ENCODE assay signal across 9 mouse cellular contexts in genomic region chr10:59981336-59981735, GRCm38 (mm10). TPM values are rescaled to one million over a fixed set of nuclear protein-coding genes. Genes with fewer than 3 reads are reported as not detected.
A peak's percentile ranks its signal among the peaks of the same experiment; 100 is the strongest.
DNase-seq lines count a peak whose midpoint lies in the region; ATAC-seq lines count a peak whose summit lies in the region.
"Had no signal": no experiment of that assay in that cellular context is flagged by ENCODE, and none has a peak within 500 bp of the region (broad histone marks: within the 10 kb centered on the region; RNA-seq: fewer than 3 reads in every experiment).

No protein-coding gene starts in this region.

- DNase-seq in heart, postnatal 4 days, result no peak
- no peak for DNase-seq in neural tube, embryonic 11.5 days (ENCODE audit: low spot score)
- no peak for DNase-seq in neural tube, embryonic 10.5 days (ENCODE audit: extremely low spot score, low spot score)
- peak; percentile 70 for DNase-seq in thymus, postnatal 4 days
- DNase-seq in kidney, adult 11 months, result no peak

- peaks cover 26% of the 10 kb centered on the region for H3K4me1 ChIP-seq in heart, embryonic 11.5 days (ENCODE audit: control insufficient read depth, insufficient read depth, low read length)
- H3K4me1 ChIP-seq in neural tube, embryonic 11.5 days (ENCODE audit: control insufficient read depth, insufficient read depth, low read length), result peaks cover 3% of the 10 kb centered on the region; the same call in 1 of the 2 replicates
- H3K4me1 ChIP-seq in liver, embryonic 12.5 days, result peaks cover 34% of the 10 kb centered on the region
- peaks cover 19% of the 10 kb centered on the region for H3K4me1 ChIP-seq in forebrain, embryonic 15.5 days

- no peak overlapping the region for H3K4me3 ChIP-seq in heart, embryonic 11.5 days (ENCODE audit: low read depth, low read length)
- no peak overlapping the region for H3K4me3 ChIP-seq in neural tube, embryonic 11.5 days (ENCODE audit: low read depth, low read length)
- H3K4me3 ChIP-seq in liver, embryonic 12.5 days, result no peak overlapping the region
- H3K4me3 ChIP-seq in forebrain, embryonic 15.5 days, result no peak overlapping the region
- H3K4me3 ChIP-seq: neural tube, embryonic 15.5 days had no signal

- no peak overlapping the region; the same call in 1 of the 2 replicates for H3K27ac ChIP-seq in heart, embryonic 11.5 days (ENCODE audit: low read depth, low read length)
- 0 out of 2 replicates have a peak overlapping the region, but pooled peaks have one; percentile 8 for H3K27ac ChIP-seq in neural tube, embryonic 11.5 days (ENCODE audit: low read depth, low read length)
- peak overlapping the region; percentile 16; the same call in 1 of the 2 replicates for H3K27ac ChIP-seq in liver, embryonic 12.5 days
- H3K27ac ChIP-seq in forebrain, embryonic 15.5 days (replicated peaks), result no peak overlapping the region
- H3K27ac ChIP-seq: neural tube, embryonic 15.5 days had no signal

- no peaks in the 10 kb centered on the region for H3K27me3 ChIP-seq in heart, embryonic 11.5 days (ENCODE audit: control insufficient read depth, insufficient read depth, low read length)
- no peaks in the 10 kb centered on the region for H3K27me3 ChIP-seq in neural tube, embryonic 11.5 days (ENCODE audit: control insufficient read depth, insufficient read depth, low read length)
- H3K27me3 ChIP-seq in liver, embryonic 12.5 days (replicated peaks), result no peaks in the 10 kb centered on the region
- H3K27me3 ChIP-seq in forebrain, embryonic 15.5 days, result no peaks in the 10 kb centered on the region
- H3K27me3 ChIP-seq: neural tube, embryonic 15.5 days had no signal

- 0 out of 2 replicates have a peak, but pooled peaks cover 3% of the 10 kb centered on the region for H3K36me3 ChIP-seq in heart, embryonic 11.5 days (ENCODE audit: control insufficient read depth, insufficient read depth, low read length)
- no peaks in the 10 kb centered on the region; the same call in 1 of the 2 replicates for H3K36me3 ChIP-seq in neural tube, embryonic 11.5 days (ENCODE audit: control insufficient read depth, insufficient read depth, low read length)
- peaks cover 15% of the 10 kb centered on the region for H3K36me3 ChIP-seq in liver, embryonic 12.5 days
- 0 out of 2 replicates have a peak, but pooled peaks cover 4% of the 10 kb centered on the region for H3K36me3 ChIP-seq in forebrain, embryonic 15.5 days

- no peak for ATAC-seq in heart, embryonic 11.5 days (replicated peaks; ENCODE audit: insufficient number of reproducible peaks, low FRiP score, low TSS enrichment)
- no peak for ATAC-seq in neural tube, embryonic 11.5 days (ENCODE audit: insufficient read depth, low FRiP score, low TSS enrichment)
- no peak; the same call in 1 of the 2 replicates for ATAC-seq in liver, embryonic 12.5 days
- ATAC-seq in forebrain, embryonic 15.5 days (replicated peaks), result no peak

- H3K9ac ChIP-seq in heart, embryonic 11.5 days (ENCODE audit: low read depth, low read length), result 0 out of 2 replicates have a peak overlapping the region, but pooled peaks have one; percentile 18
- H3K9ac ChIP-seq in neural tube, embryonic 11.5 days (ENCODE audit: low read length), result no peak overlapping the region
- no peak overlapping the region for H3K9ac ChIP-seq in liver, embryonic 12.5 days
- H3K9ac ChIP-seq in forebrain, embryonic 15.5 days (replicated peaks), result no peak overlapping the region
- H3K9ac ChIP-seq: neural tube, embryonic 15.5 days had no signal

- WGBS in heart, embryonic 11.5 days (ENCODE audit: insufficient replicate concordance), result 68% methylated on average over 4 of the region's 4 CpGs
- WGBS in neural tube, embryonic 11.5 days, result 86% methylated on average over 4 of the region's 4 CpGs
- 24% methylated on average over 4 of the region's 4 CpGs for WGBS in liver, embryonic 12.5 days (ENCODE audit: insufficient replicate concordance)
- 84% methylated on average over 4 of the region's 4 CpGs for WGBS in forebrain, embryonic 15.5 days

- no peaks in the 10 kb centered on the region for H3K9me3 ChIP-seq in heart, embryonic 11.5 days (replicated peaks; ENCODE audit: control insufficient read depth, low read length)
- no peaks in the 10 kb centered on the region for H3K9me3 ChIP-seq in neural tube, embryonic 11.5 days (ENCODE audit: control insufficient read depth, low read length)
- H3K9me3 ChIP-seq in liver, embryonic 12.5 days (replicated peaks), result no peaks in the 10 kb centered on the region
- no peaks in the 10 kb centered on the region for H3K9me3 ChIP-seq in forebrain, embryonic 15.5 days
- H3K9me3 ChIP-seq: neural tube, embryonic 15.5 days had no signal

- H3K4me2 ChIP-seq in heart, embryonic 11.5 days, result no peak overlapping the region
- H3K4me2 ChIP-seq in neural tube, embryonic 11.5 days (ENCODE audit: low read depth), result no peak overlapping the region
- no peak overlapping the region for H3K4me2 ChIP-seq in liver, embryonic 12.5 days
- no peak overlapping the region for H3K4me2 ChIP-seq in forebrain, embryonic 15.5 days (replicated peaks)
- H3K4me2 ChIP-seq: neural tube, embryonic 15.5 days had no signal

RNA-seq across cellular contexts. Expression of gene Ascc1, which starts 21.3 kb away (rescaled TPM):
- polyA plus RNA-seq in heart, embryonic 11.5 days (2014; fragmentation: Nextera tagmentation; extraction: Ambion mirVana), result 34.5 and 36.2 TPM in 2 replicates
- 10 to 100 TPM; 20.2 to 22.0 TPM for total RNA-seq in heart, postnatal 4 days (2021)
- 34.9 and 35.4 TPM in 2 replicates for polyA plus RNA-seq in neural tube, embryonic 11.5 days (2014; fragmentation: Nextera tagmentation; extraction: Ambion mirVana)
- 22.6 and 23.4 TPM in 2 replicates for polyA plus RNA-seq in liver, embryonic 12.5 days (2016; fragmentation: Nextera tagmentation; extraction: Ambion mirVana)
- 47.9 and 48.9 TPM in 2 replicates for polyA plus RNA-seq in forebrain, embryonic 15.5 days (2015; fragmentation: Nextera tagmentation; extraction: Ambion mirVana)

RNA-seq across cellular contexts. Expression of gene Anapc16, which starts 21.6 kb away (rescaled TPM):
- 70.6 and 84.1 TPM in 2 replicates for polyA plus RNA-seq in heart, embryonic 11.5 days (2014; fragmentation: Nextera tagmentation; extraction: Ambion mirVana)
- total RNA-seq in heart, postnatal 4 days (2021), result 10 to 100 TPM; 70.5 to 73.5 TPM
- polyA plus RNA-seq in neural tube, embryonic 11.5 days (2014; fragmentation: Nextera tagmentation; extraction: Ambion mirVana), result 89.1 and 90.4 TPM in 2 replicates
- 55.3 and 63.1 TPM in 2 replicates for polyA plus RNA-seq in liver, embryonic 12.5 days (2016; fragmentation: Nextera tagmentation; extraction: Ambion mirVana)
- 117 TPM in 2 replicates for polyA plus RNA-seq in forebrain, embryonic 15.5 days (2015; fragmentation: Nextera tagmentation; extraction: Ambion mirVana)

RNA-seq across cellular contexts. Expression of gene Ddit4, which starts 29.7 kb away (rescaled TPM):
- 1.9 and 3.4 TPM in 2 replicates for polyA plus RNA-seq in heart, embryonic 11.5 days (2014; fragmentation: Nextera tagmentation; extraction: Ambion mirVana)
- 10 to 100 TPM; 31.4 to 36.9 TPM for total RNA-seq in heart, postnatal 4 days (2021)
- polyA plus RNA-seq in neural tube, embryonic 11.5 days (2014; fragmentation: Nextera tagmentation; extraction: Ambion mirVana), result 5.2 and 7.0 TPM in 2 replicates
- polyA plus RNA-seq in liver, embryonic 12.5 days (2016; fragmentation: Nextera tagmentation; extraction: Ambion mirVana), result 5.4 and 6.9 TPM in 2 replicates
- polyA plus RNA-seq in forebrain, embryonic 15.5 days (2015; fragmentation: Nextera tagmentation; extraction: Ambion mirVana), result 90.0 and 92.5 TPM in 2 replicates

Comparison
In these comparisons a context has a peak if more than half of its experiments do, and no peak if none do; other contexts are left out.
1. H3K27ac ChIP-seq: peak in neural tube, embryonic 11.5 days (single experiment) and liver, embryonic 12.5 days (single experiment); none in heart, embryonic 11.5 days (single experiment) and forebrain, embryonic 15.5 days (single experiment).
2. RNA of gene Ddit4, which starts 29.7 kb away (polyA plus RNA-seq): 90.0 to 92.5 TPM in forebrain, embryonic 15.5 days; 5.4 to 6.9 TPM in liver, embryonic 12.5 days, 5.2 to 7.0 TPM in neural tube, embryonic 11.5 days and 1.9 to 3.4 TPM in heart, embryonic 11.5 days; every median in the first group is over 10 times any median in the second.